21 mouse cellular contexts compared by ENCODE assay signal in the genomic region with DNA sequence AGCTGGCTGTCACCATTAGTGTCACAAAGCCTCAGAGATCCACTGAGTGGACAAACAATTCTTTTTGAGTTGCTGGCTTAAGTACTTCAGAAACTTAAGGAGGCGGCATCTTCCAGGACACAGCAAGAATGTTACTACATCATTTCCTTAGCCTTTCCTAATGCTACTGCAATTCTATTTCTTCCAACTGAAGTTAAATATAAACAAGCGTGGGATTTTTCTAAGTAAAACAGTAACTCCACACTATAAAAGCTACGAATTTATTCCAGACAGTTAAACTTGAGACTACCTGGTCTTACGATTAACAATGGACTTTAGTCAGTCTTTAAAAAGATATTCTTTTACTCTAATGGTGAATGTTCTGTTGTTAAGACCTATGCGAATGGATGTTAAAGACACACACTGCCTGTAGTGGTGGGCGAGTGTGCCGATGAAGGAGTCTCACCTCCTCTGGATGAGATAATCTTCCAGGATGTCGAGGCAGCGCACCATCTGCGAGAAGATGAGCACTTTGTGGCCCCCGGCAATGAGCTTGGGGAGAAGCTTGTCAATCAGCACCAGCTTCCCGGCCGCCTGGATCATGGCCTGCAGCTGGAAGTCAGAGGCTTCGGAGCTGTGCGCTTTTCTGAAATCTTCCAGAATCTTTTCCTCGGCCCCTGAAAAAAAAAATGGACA.
A peak's percentile ranks its signal among the peaks of the same experiment; 100 is the strongest.
DNase-seq lines count a peak whose midpoint lies in the region; ATAC-seq lines count a peak whose summit lies in the region.
"Had no signal": no experiment of that assay in that cellular context is flagged by ENCODE, and none has a peak within 500 bp of the region (broad histone marks: within the 10 kb centered on the region; RNA-seq: fewer than 3 reads in every experiment).

No protein-coding gene starts in this region.

- H3K27ac ChIP-seq in kidney, embryonic 15.5 days = no peak overlapping the region
- H3K27ac ChIP-seq in forebrain, embryonic 14.5 days (ENCODE audit: low read depth, low read length) = no peak overlapping the region
- H3K27ac ChIP-seq: forebrain, embryonic 13.5 days; heart, embryonic 15.5 days; hindbrain, embryonic 14.5 days; neural tube, embryonic 13.5 days had no signal

- H3K4me2 ChIP-seq in kidney, embryonic 15.5 days = no peak overlapping the region
- no peak overlapping the region for H3K4me2 ChIP-seq in forebrain, embryonic 14.5 days (ENCODE audit: low read length)
- H3K4me2 ChIP-seq: forebrain, embryonic 13.5 days; heart, embryonic 15.5 days; hindbrain, embryonic 14.5 days; neural tube, embryonic 13.5 days had no signal

- no peak for DNase-seq in frontal cortex, postnatal 25 days (ENCODE audit: low spot score in 2 of 2)
- DNase-seq in kidney, adult 9 months = peak; percentile 69
- DNase-seq in right cerebral cortex, adult 2 months (ENCODE audit: low spot score in 2 of 2) = peak; percentile 48 to 67
- DNase-seq in right cerebral cortex, postnatal 14 days = no peak
- DNase-seq in telencephalon, adult 2 months (ENCODE audit: low read depth, low spot score) = peak; percentile 19
- no peak for DNase-seq in forebrain, embryonic 14.5 days (ENCODE audit: low spot score)
- DNase-seq: adrenal gland, postnatal 14 days; cerebellum, adult 8-10 months; gastrocnemius, postnatal 36 days; heart, postnatal 4 days; lung, postnatal 4 days; midbrain, embryonic 14.5 days; retina, postnatal 1 day; thymus, postnatal 14 days had no signal

- H3K4me1 ChIP-seq in kidney, embryonic 15.5 days = no peaks in the 10 kb centered on the region
- H3K4me1 ChIP-seq in forebrain, embryonic 14.5 days (ENCODE audit: control insufficient read depth, insufficient read depth, low read length) = no peaks in the 10 kb centered on the region
- H3K4me1 ChIP-seq: forebrain, embryonic 13.5 days; heart, embryonic 15.5 days; neural tube, embryonic 13.5 days had no signal

- no peak overlapping the region for H3K4me3 ChIP-seq in kidney, embryonic 15.5 days (replicated peaks)
- no peak overlapping the region for H3K4me3 ChIP-seq in forebrain, embryonic 14.5 days (ENCODE audit: low read depth, low read length)
- H3K4me3 ChIP-seq: forebrain, embryonic 13.5 days; heart, embryonic 15.5 days; neural tube, embryonic 13.5 days had no signal

- no peaks in the 10 kb centered on the region for H3K27me3 ChIP-seq in kidney, embryonic 15.5 days
- no peaks in the 10 kb centered on the region for H3K27me3 ChIP-seq in forebrain, embryonic 14.5 days (replicated peaks; ENCODE audit: control insufficient read depth, insufficient read depth, low read length)
- H3K27me3 ChIP-seq: forebrain, embryonic 13.5 days; heart, embryonic 15.5 days; neural tube, embryonic 13.5 days had no signal

- peak; percentile 85 for ATAC-seq in frontal cortex, adult (ENCODE audit: low TSS enrichment)
- no peak for ATAC-seq in kidney, embryonic 15.5 days (replicated peaks; ENCODE audit: low FRiP score)
- no peak for ATAC-seq in forebrain, embryonic 14.5 days
- ATAC-seq: forebrain, embryonic 13.5 days; inflammation-experienced regulatory T-cells, adult 6 months had no signal

- no peaks in the 10 kb centered on the region for H3K9me3 ChIP-seq in kidney, embryonic 15.5 days (replicated peaks)
- H3K9me3 ChIP-seq in forebrain, embryonic 14.5 days (replicated peaks; ENCODE audit: control insufficient read depth, low read length) = no peaks in the 10 kb centered on the region
- H3K9me3 ChIP-seq: forebrain, embryonic 13.5 days; heart, embryonic 15.5 days; neural tube, embryonic 13.5 days had no signal

- H3K36me3 ChIP-seq in kidney, embryonic 15.5 days = peaks cover 94% of the 10 kb centered on the region
- H3K36me3 ChIP-seq in forebrain, embryonic 14.5 days (ENCODE audit: control insufficient read depth, insufficient read depth, low read length) = peaks cover 89% of the 10 kb centered on the region

- WGBS in kidney, embryonic 15.5 days = 86% methylated on average over 16 of the region's 16 CpGs
- 94% methylated on average over 16 of the region's 16 CpGs for WGBS in forebrain, embryonic 14.5 days

- H3K9ac ChIP-seq in kidney, embryonic 15.5 days = no peak overlapping the region
- no peak overlapping the region for H3K9ac ChIP-seq in forebrain, embryonic 14.5 days (ENCODE audit: low read length)
- H3K9ac ChIP-seq: forebrain, embryonic 13.5 days; heart, embryonic 15.5 days; hindbrain, embryonic 14.5 days; neural tube, embryonic 13.5 days had no signal

Comparison
In these comparisons a context has a peak if more than half of its experiments do, and no peak if none do; other contexts are left out.
1. DNase-seq: peak in kidney, adult 9 months (single experiment), right cerebral cortex, adult 2 months (2 of 2) and telencephalon, adult 2 months (single experiment); none in frontal cortex, postnatal 25 days (0 of 2), right cerebral cortex, postnatal 14 days (single experiment) and forebrain, embryonic 14.5 days (single experiment).